Mouse (Mus musculus) frontal cortex, adult 2 months (tissue): ENCODE measurements at regions not wholly inside any gene's neighbourhood (a gene's known extent, or its start where the extent isn't known, plus 50 kb on each side); places are given as distances from the start of the nearest gene placed in this dataset.

ENCODE experiments used
- DNase-seq, 2 experiments: peaks; one replicate each; pipeline ENCODE4 v3.0.0; 2022; ENCODE audit warnings: low spot score in 1 of 2; ENCODE audit errors: extremely low spot score in 1 of 2

DNA sequence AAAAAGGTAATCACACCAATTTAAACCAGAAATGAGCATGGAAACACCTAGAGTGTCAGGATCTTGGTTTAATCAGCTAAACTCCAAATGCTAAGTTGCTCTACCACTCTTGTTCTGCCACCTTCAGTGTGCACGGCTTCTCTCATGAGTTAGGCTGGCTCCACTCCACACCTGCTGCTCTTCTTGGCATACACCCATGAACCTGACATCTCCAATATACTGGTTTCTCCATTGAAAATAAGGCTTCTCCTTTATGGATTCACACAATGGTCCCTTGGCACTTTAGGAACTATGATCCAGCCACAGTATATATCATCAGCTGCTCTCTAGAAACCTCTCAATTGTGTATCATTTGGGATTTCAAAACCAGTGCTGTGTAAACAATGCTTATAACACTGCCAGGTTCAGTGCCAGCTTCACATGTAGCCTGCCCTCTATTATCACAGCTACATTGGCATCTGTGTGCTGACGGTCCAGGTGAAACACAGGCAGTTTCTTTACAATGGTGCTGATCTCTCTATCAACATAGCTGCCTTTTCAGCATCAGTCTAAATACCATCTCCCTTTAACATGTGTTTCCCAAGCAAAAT, 579.6 kb downstream of the Cenpc1 start:
- no peak for DNase-seq

DNA sequence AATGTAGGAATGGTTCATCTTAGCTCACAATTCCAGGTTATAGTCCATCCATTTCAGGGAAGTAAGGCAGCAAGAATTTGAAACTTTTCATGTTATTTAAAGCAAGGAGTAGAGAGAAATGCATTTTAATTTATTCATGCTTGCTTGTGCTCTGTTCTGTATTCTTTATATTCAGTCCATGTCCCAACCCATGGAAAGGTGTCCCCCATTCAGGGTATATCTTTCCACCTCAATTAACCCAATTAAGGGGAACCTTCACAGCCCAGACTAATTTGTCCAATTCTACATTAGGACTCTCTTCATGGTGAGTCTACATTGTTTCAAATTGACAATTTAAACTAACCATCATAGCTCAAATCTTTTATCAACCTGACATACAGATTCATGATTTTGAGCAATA, 580.2 kb downstream of the Cenpc1 start:
- no peak for DNase-seq

DNA sequence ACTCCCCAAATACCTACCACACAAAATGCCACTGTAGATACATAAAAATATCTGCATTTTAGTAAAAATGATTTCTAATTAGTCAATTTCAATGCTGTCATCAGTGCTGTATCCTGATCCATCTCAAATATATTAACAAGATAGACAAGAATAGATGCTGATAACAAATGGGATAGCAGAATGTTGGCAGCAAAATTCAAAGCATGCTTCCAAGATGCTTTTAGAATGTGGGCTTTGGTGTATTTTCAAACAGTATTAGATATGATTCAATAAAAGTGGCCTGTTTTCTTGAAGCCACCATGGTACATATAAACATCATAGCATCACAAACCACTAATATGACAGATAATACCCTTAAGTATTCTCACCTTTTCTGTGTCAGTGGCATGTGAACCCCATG, 597.6 kb downstream of the Cenpc1 start:
- no peak for DNase-seq

DNA sequence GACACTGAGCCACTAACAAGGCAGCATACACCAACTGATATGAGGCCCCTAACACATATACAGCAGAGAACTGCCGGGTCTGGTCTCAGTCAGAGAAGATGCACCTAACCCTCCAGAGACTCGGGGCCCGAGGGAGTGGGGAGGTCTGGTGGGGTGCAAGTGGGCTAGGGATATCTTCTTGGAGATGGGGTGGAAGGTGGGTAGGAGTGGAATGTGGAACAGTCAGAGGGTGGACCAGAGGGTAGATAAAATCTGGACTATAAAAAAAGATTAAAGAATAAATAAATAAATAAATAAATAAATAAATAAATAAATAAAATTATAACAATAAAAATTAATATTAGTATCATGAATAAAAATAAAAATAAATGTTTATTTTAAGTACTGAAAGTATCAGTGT, 598.2 kb downstream of the Cenpc1 start:
- no peak for DNase-seq
